Mouse (Mus musculus) C2C12 (cell line): ENCODE results near the gene Daw1. TPM values are rescaled to one million over a fixed set of nuclear protein-coding genes. Genes with fewer than 3 reads are reported as not detected.

ENCODE experiments used
- H3K27me3 ChIP-seq: one replicate; pipeline ENCODE4 v1.6.1; 2011; ENCODE audit not compliant: control insufficient read depth, insufficient read depth, insufficient read length
- H3K36me3 ChIP-seq: one replicate; pipeline ENCODE4 v1.6.1; 2011; ENCODE audit not compliant: control insufficient read depth, insufficient read depth
- H3K4me3 ChIP-seq: one replicate; pipeline ENCODE4 v1.5.1; 2011; ENCODE audit warnings: mild to moderate bottlenecking, control low read depth; ENCODE audit not compliant: poor library complexity, insufficient read depth, severe bottlenecking
- H3K79me2 ChIP-seq: one replicate; pipeline ENCODE4 v1.6.1; 2011; ENCODE audit not compliant: control insufficient read depth, insufficient read depth
- H3K79me3 ChIP-seq: one replicate; pipeline ENCODE4 v1.6.1; 2011; ENCODE audit warnings: low read depth, control low read depth
- H3ac ChIP-seq: one replicate; pipeline ENCODE3; 2011; ENCODE audit warnings: low read depth; ENCODE audit not compliant: control insufficient read depth, insufficient read length
- CEBPB ChIP-seq: IDR thresholded peaks from one replicate; pipeline ENCODE4 v1.6.1; 2011; ENCODE audit warnings: low read depth, mild to moderate bottlenecking, control low read depth, moderate library complexity
- CTCF ChIP-seq: IDR thresholded peaks from one replicate; pipeline ENCODE4 v1.5.1; 2011; ENCODE audit not compliant: control insufficient read depth, insufficient read depth, insufficient read length
- FOSL1 ChIP-seq: IDR thresholded peaks from one replicate; pipeline ENCODE4 v1.8.0; 2011; ENCODE audit warnings: mild to moderate bottlenecking, low read length; ENCODE audit not compliant: poor library complexity, insufficient read depth, severe bottlenecking
- MAX ChIP-seq: IDR thresholded peaks from one replicate; pipeline ENCODE4 v1.6.1; 2011; ENCODE audit warnings: mild to moderate bottlenecking, control low read depth
- MYOD1 ChIP-seq: IDR thresholded peaks from one replicate; pipeline ENCODE4 v1.6.1; 2011; ENCODE audit warnings: low read depth; ENCODE audit not compliant: control insufficient read depth, insufficient read length
- MYOG ChIP-seq: IDR thresholded peaks from one replicate; pipeline ENCODE4 v1.6.1; 2011; ENCODE audit not compliant: control insufficient read depth, insufficient read length; ENCODE audit errors: extremely low read depth
- USF1 ChIP-seq: IDR thresholded peaks from one replicate; pipeline ENCODE4 v1.6.1; 2011; ENCODE audit warnings: low read depth, mild to moderate bottlenecking, control low read depth, moderate library complexity
- polyA plus RNA-seq: library from polyadenylated mRNA; unstranded; fragments of >200 nt; fragmentation: generic; extraction: Trizol; gene quantifications from one replicate; pipeline ENCODE4 v1.2.1, GENCODE M21; 2012; ENCODE audit warnings: missing spikeins

The Daw1 gene
- polyA plus RNA-seq, 1 experiment: not detected

GRCm38 (mm10) chr1:83164027-83164426 is 4.5 kb downstream of the Daw1 start:
- H3ac ChIP-seq: no peak overlapping the region
- H3K27me3 ChIP-seq: peaks cover 5% of the 10 kb centered on the region
- no peak overlapping the region for H3K4me3 ChIP-seq
- H3K79me3 ChIP-seq: no peaks in the 10 kb centered on the region
- no peaks in the 10 kb centered on the region for H3K79me2 ChIP-seq
- no peak for TF ChIP-seq USF1
- no peak for TF ChIP-seq CEBPB
- TF ChIP-seq CTCF: no peak
- TF ChIP-seq MAX: no peak
- TF ChIP-seq MYOD1: no peak
- no peak for TF ChIP-seq MYOG
- H3K36me3 ChIP-seq: no peaks in the 10 kb centered on the region

- no peak for TF ChIP-seq CTCF
- no peak for TF ChIP-seq MYOG
- no peak for TF ChIP-seq MYOD1
- TF ChIP-seq USF1: no peak
- no peak for TF ChIP-seq MAX
- no peaks in the 10 kb centered on the region for H3K79me2 ChIP-seq
- H3K36me3 ChIP-seq: no peaks in the 10 kb centered on the region
- H3K79me3 ChIP-seq: no peaks in the 10 kb centered on the region
- no peak overlapping the region for H3ac ChIP-seq
- H3K27me3 ChIP-seq: no peaks in the 10 kb centered on the region
- H3K4me3 ChIP-seq: no peak overlapping the region
Observed at GRCm38 (mm10) chr1:83169158-83169557, 9.6 kb downstream of the Daw1 start.

- H3ac ChIP-seq: no peak overlapping the region
- H3K4me3 ChIP-seq: no peak overlapping the region
- TF ChIP-seq MYOD1 (no peak), FOSL1 (no peak), CEBPB (no peak), CTCF (no peak), MAX (no peak), MYOG (no peak), USF1 (no peak)
- no peaks in the 10 kb centered on the region for H3K36me3 ChIP-seq
- no peaks in the 10 kb centered on the region for H3K79me3 ChIP-seq
- H3K79me2 ChIP-seq: no peaks in the 10 kb centered on the region
- H3K27me3 ChIP-seq: no peaks in the 10 kb centered on the region
Observed at GRCm38 (mm10) chr1:83175985-83176384, 16.4 kb downstream of the Daw1 start.

GRCm38 (mm10) chr1:83179531-83179930 is 20.0 kb downstream of the Daw1 start:
- Histone ChIP-seq H3K79me2 (no peaks in the 10 kb centered on the region), H3ac (no peak overlapping the region), H3K79me3 (no peaks in the 10 kb centered on the region), H3K4me3 (no peak overlapping the region), H3K36me3 (no peaks in the 10 kb centered on the region), H3K27me3 (no peaks in the 10 kb centered on the region)
- TF ChIP-seq CTCF: no peak
- no peak for TF ChIP-seq MYOD1
- no peak for TF ChIP-seq MAX
- no peak for TF ChIP-seq MYOG
- TF ChIP-seq FOSL1: no peak
- TF ChIP-seq CEBPB: no peak
- TF ChIP-seq USF1: no peak

- no peak for TF ChIP-seq MAX
- TF ChIP-seq CEBPB: no peak
- no peak for TF ChIP-seq FOSL1
- no peak for TF ChIP-seq MYOD1
- TF ChIP-seq MYOG: no peak
- no peak for TF ChIP-seq USF1
- TF ChIP-seq CTCF: no peak
- H3K79me2 ChIP-seq: no peaks in the 10 kb centered on the region
- no peaks in the 10 kb centered on the region for H3K79me3 ChIP-seq
- H3K4me3 ChIP-seq: no peak overlapping the region
- no peaks in the 10 kb centered on the region for H3K27me3 ChIP-seq
- H3ac ChIP-seq: no peak overlapping the region
- H3K36me3 ChIP-seq: no peaks in the 10 kb centered on the region
Observed at GRCm38 (mm10) chr1:83181418-83181817, 21.9 kb downstream of the Daw1 start.

GRCm38 (mm10) chr1:83187154-83187553 is 27.6 kb downstream of the Daw1 start:
- H3K79me3 ChIP-seq: no peaks in the 10 kb centered on the region
- no peaks in the 10 kb centered on the region for H3K79me2 ChIP-seq
- no peak overlapping the region for H3K4me3 ChIP-seq
- TF ChIP-seq MYOD1 (no peak), CTCF (peak; percentile 19), MYOG (no peak)
- H3K27me3 ChIP-seq: no peaks in the 10 kb centered on the region
- H3ac ChIP-seq: no peak overlapping the region
- no peaks in the 10 kb centered on the region for H3K36me3 ChIP-seq
